Mouse (Mus musculus): ENCODE measurements around the gene Max. TPM values are rescaled to one million over a fixed set of nuclear protein-coding genes. Genes with fewer than 3 reads are reported as not detected.

The Max gene
- total and polyA plus RNA-seq, 3 experiments, result 48.2 to 356 (median 164) TPM

- TF ChIP-seq SMC3 (IDR thresholded peaks at IDR 0.05; ENCODE audit: low read depth, low read length) (peak; percentile 24), SIN3A (IDR thresholded peaks at IDR 0.05; ENCODE audit: low read length) (peak; percentile 73), MYC (IDR thresholded peaks at IDR 0.05; ENCODE audit: low read depth, low read length) (peak; percentile 88), EP300 (IDR thresholded peaks at IDR 0.05; ENCODE audit: low read depth in 1 of 2, low read length in 2 of 2) (peak; percentile 38 to 59), TAL1 (IDR thresholded peaks at IDR 0.05; ENCODE audit: low read length) (peak; percentile 54), JUND (IDR thresholded peaks at IDR 0.05; ENCODE audit: low read depth, low read length) (0 out of 2 replicates have a peak, but pooled peaks have one; percentile 18), RCOR1 (IDR thresholded peaks at IDR 0.05; ENCODE audit: low read depth, low read length) (0 out of 2 replicates have a peak, but pooled peaks have one; percentile 7), MEF2A (IDR thresholded peaks at IDR 0.05; ENCODE audit: extremely low read depth, insufficient replicate concordance, low read depth, low read length, poor library complexity, severe bottlenecking) (no peak), POLR2A (IDR thresholded peaks at IDR 0.05; ENCODE audit: control insufficient read depth in 1 of 2, insufficient read depth in 1 of 2, low read depth in 1 of 2, low read length in 2 of 2, poor library complexity in 1 of 2) (peak in 1 of 2 experiments; percentile 55; a peak in 1 of 4 replicates), MAZ (IDR thresholded peaks at IDR 0.05; ENCODE audit: low read depth, low read length) (no peak), ETS1 (IDR thresholded peaks at IDR 0.05; ENCODE audit: low read depth, low read length) (peak; percentile 45; the same call in 1 of the 2 replicates), RAD21 (IDR thresholded peaks at IDR 0.05; ENCODE audit: low read depth, low read length) (no peak; the same call in 1 of the 2 replicates), USF1 (IDR thresholded peaks at IDR 0.05; ENCODE audit: low read depth, low read length) (no peak), ELF1 (IDR thresholded peaks at IDR 0.05; ENCODE audit: low read depth, low read length) (peak; percentile 60), NRF1 (IDR thresholded peaks at IDR 0.05; ENCODE audit: insufficient read depth, low read depth, low read length, poor library complexity, severe bottlenecking) (0 out of 2 replicates have a peak, but pooled peaks have one; percentile 5), KAT2A (conservative IDR thresholded peaks at IDR 0.05; ENCODE audit: low read depth, low read length) (peak; percentile 5; the same call in 1 of the 2 replicates), GABPA (IDR thresholded peaks at IDR 0.05; ENCODE audit: low read depth, low read length) (peak; percentile 6; the same call in 1 of the 2 replicates), NELFE (IDR thresholded peaks at IDR 0.05; ENCODE audit: low read depth, low read length) (peak; percentile 35; the same call in 1 of the 2 replicates), TCF12 (IDR thresholded peaks at IDR 0.05; ENCODE audit: low read depth, low read length) (0 out of 2 replicates have a peak, but pooled peaks have one; percentile 22), TBP (IDR thresholded peaks at IDR 0.05; ENCODE audit: low read depth, low read length) (peak; percentile 66; the same call in 1 of the 2 replicates), ZNF384 (IDR thresholded peaks at IDR 0.05; ENCODE audit: low read depth, low read length) (peak; percentile 51), GATA1 (IDR thresholded peaks at IDR 0.05; ENCODE audit: low read depth, low read length) (peak; percentile 66), BHLHE40 (IDR thresholded peaks at IDR 0.05; ENCODE audit: borderline replicate concordance, low read depth, low read length) (no peak)
- Histone ChIP-seq H3K4me3 (ENCODE audit: control insufficient read depth in 1 of 2, insufficient read depth in 1 of 2, low read depth in 2 of 2, low read length in 2 of 2) (peak overlapping the region; percentile 14 to 36), H3K27me3 (ENCODE audit: control insufficient read depth in 1 of 2, insufficient read depth in 2 of 2, low read length in 2 of 2) (no peaks in the 10 kb centered on the region), H3K36me3 (ENCODE audit: control insufficient read depth in 1 of 2, insufficient read depth in 2 of 2, low read length in 2 of 2) (peaks cover 0 to 23% of the 10 kb centered on the region in 2 experiments; a peak in 2 of 4 replicates), H3K4me1 (ENCODE audit: control insufficient read depth in 1 of 2, insufficient read depth in 2 of 2, low read length in 2 of 2) (peaks cover 10 to 37% of the 10 kb centered on the region in 2 experiments), H3K79me2 (ENCODE audit: control insufficient read depth, insufficient read depth, low read length, poor library complexity) (no peaks in the 10 kb centered on the region), H3K27ac (ENCODE audit: control insufficient read depth, low read depth, low read length) (peak overlapping the region; percentile 96), H3K9ac (ENCODE audit: control insufficient read depth, low read depth, low read length, poor library complexity, severe bottlenecking) (peak overlapping the region; percentile 58), H3K9me3 (replicated peaks; ENCODE audit: insufficient read depth, low read length) (no peaks in the 10 kb centered on the region)
- DNase-seq (ENCODE audit: low read depth, low spot score), result peak; percentile 87
Observed at GRCm38 (mm10) chr12:77002551-77003228, 40.7 kb upstream of the Max start.

Measured in MEL (cell line).